Mouse (Mus musculus) stomach, postnatal 0 days (tissue): ENCODE results near the gene Eif6. TPM values are rescaled to one million over a fixed set of nuclear protein-coding genes. Genes with fewer than 3 reads are reported as not detected.

ENCODE experiments used
- ATAC-seq: fragments of 200-750 bp; cut with Nextera tagmentation; 2 replicates; pipeline ENCODE4 v1.8.0; 2017; ENCODE audit not compliant: low FRiP score, low TSS enrichment
- DNase-seq: peaks from one replicate; pipeline ENCODE4 v3.0.0-alpha.2; 2016; ENCODE audit warnings: low spot score
- H3K27ac ChIP-seq: fragments of 300-500 bp; sonication (generic); replicated peaks from 2 replicates; pipeline ENCODE4 v1.5.1; 2014; ENCODE audit warnings: mild to moderate bottlenecking, control low read depth
- H3K27me3 ChIP-seq: fragments of 300-500 bp; sonication (generic); 2 replicates; pipeline ENCODE4 v1.6.1; 2014; ENCODE audit warnings: low read length; ENCODE audit not compliant: control insufficient read depth, insufficient read depth
- H3K36me3 ChIP-seq: fragments of 300-500 bp; sonication (generic); 2 replicates; pipeline ENCODE4 v1.6.1; 2014; ENCODE audit warnings: low read length, mixed read lengths; ENCODE audit not compliant: control insufficient read depth, insufficient read depth
- H3K4me1 ChIP-seq: fragments of 300-500 bp; sonication (generic); replicated peaks from 2 replicates; pipeline ENCODE4 v1.6.1; 2014; ENCODE audit warnings: antibody characterized with exemption; ENCODE audit not compliant: control insufficient read depth, insufficient read depth
- H3K4me2 ChIP-seq: fragments of 300-500 bp; sonication (generic); replicated peaks from 2 replicates; pipeline ENCODE4 v1.6.1; 2014; ENCODE audit warnings: low read depth, mild to moderate bottlenecking, control low read depth, moderate library complexity
- H3K4me3 ChIP-seq: fragments of 300-500 bp; sonication (generic); 2 replicates; pipeline ENCODE4 v1.5.1; 2014; ENCODE audit warnings: low read depth, low read length, control low read depth
- H3K9ac ChIP-seq: fragments of 300-500 bp; sonication (generic); 2 replicates; pipeline ENCODE4 v1.6.1; 2014; ENCODE audit warnings: mild to moderate bottlenecking, low read length, control low read depth, mixed read lengths
- H3K9me3 ChIP-seq: fragments of 300-500 bp; sonication (generic); 2 replicates; pipeline ENCODE4 v1.6.1; 2016; ENCODE audit warnings: low read length; ENCODE audit not compliant: control insufficient read depth
- CTCF ChIP-seq: IDR thresholded peaks from 2 replicates; pipeline ENCODE4 v1.5.1; 2016; ENCODE audit warnings: antibody characterized with exemption, low read depth, mild to moderate bottlenecking, moderate library complexity
- EP300 ChIP-seq: optimal IDR thresholded peaks from 2 replicates; pipeline ENCODE3; 2016; ENCODE audit warnings: antibody characterized with exemption
- WGBS: fragments of 180-500 bp; shearing (Covaris S2); extraction: QIAGEN DNeasy Blood & Tissue Kit; methylation state at CpG from one replicate; pipeline ENCODE4 v1.1.7; 2014; 5-methylcytosine and 5-hydroxymethylcytosine counted together
- polyA plus RNA-seq: library from polyadenylated mRNA; unstranded; fragments of >200 nt; fragmentation: Nextera tagmentation; extraction: Ambion mirVana; gene quantifications from 2 replicates; pipeline ENCODE4 v1.2.1, GENCODE M21; 2015

The Eif6 gene
- polyA plus RNA-seq, 1 experiment from 2014 or later: 310 TPM

DNA sequence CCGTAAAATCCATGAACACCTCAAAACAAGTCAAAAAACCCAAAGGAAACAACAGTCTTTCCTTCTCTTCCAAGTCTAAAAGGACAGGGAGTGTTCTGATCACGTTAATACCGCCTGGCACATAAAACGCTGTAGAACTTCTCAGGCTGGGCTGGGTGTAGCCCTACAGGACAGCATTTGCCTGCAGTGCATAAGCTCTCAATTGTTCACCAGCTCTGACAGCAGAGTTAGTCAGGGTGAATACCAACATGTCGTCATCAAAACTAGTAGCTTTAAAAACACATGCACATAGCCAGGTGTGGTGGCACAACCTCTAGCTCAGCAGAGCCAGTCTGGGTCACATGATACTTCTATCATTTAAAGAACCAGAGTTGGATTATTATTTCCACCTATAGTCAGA is 5.9 kb downstream of the Eif6 start:
- Histone ChIP-seq H3K27me3 (no peaks in the 10 kb centered on the region), H3K27ac (peak overlapping the region; percentile 96), H3K4me3 (no peak overlapping the region), H3K4me2 (no peak overlapping the region), H3K4me1 (peaks cover 7% of the 10 kb centered on the region; the same call in 1 of the 2 replicates), H3K36me3 (peaks cover 11% of the 10 kb centered on the region), H3K9ac (no peak overlapping the region), H3K9me3 (no peaks in the 10 kb centered on the region)
- no peak for TF ChIP-seq EP300
- TF ChIP-seq CTCF: no peak
- WGBS: 63% methylated on average over 5 of the region's 5 CpGs
- DNase-seq: peak; percentile 37
- peak; percentile 18 for ATAC-seq

DNA sequence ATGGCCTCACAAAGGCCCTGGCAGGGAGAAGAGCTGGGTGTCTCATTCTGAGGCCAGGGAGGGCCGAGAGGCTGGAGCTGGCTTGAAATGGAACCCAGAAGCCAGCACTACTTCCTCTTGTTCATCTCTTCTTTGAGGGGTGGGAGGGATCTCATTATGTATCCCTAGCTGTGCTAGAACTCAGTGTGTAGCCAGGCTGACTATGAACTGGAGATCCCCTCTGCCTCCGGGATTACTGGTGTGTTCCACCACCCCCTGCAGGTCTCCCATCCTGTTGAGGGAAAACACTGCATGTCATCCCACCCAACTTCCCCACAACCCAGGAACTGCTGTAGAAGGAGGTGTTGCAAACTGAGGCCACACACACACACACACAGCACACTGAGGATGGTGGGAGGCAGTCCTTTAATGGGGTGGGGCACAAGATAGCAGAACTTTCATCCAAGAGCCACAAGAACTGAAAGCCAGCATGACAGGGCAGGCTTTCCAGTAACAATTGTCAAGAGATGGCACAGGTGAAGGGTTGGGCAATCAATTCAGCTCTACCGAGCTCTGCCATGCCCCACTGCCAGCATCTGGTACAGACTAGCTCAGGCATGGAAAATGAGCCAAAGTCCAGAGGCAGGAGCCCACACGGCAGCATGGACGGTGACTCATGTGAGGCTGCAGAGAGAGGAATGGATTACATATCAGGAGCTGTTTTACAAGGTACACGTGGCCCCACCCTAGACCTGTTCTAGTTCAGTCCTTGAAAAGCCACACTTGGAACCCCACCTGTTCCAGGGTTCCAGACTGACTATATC is 7.1 kb downstream of the Eif6 start:
- Histone ChIP-seq H3K4me2 (peak overlapping the region; percentile 91), H3K27ac (peak overlapping the region; percentile 96), H3K36me3 (peaks cover 11% of the 10 kb centered on the region), H3K4me1 (peaks cover 7% of the 10 kb centered on the region; the same call in 1 of the 2 replicates), H3K9ac (peak overlapping the region; percentile 92), H3K4me3 (peak overlapping the region; percentile 82; the same call in 1 of the 2 replicates), H3K9me3 (no peaks in the 10 kb centered on the region), H3K27me3 (no peaks in the 10 kb centered on the region)
- DNase-seq (peak; percentile 86), ATAC-seq (peak; percentile 85)
- 38% methylated on average over 6 of the region's 6 CpGs for WGBS
- TF ChIP-seq CTCF (no peak), EP300 (no peak)

DNA sequence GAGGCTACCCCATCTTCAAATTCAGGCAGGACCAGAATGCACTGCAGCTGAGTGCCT is 7.5 kb downstream of the Eif6 start, which contains the start of gene BC029722:
TSS of gene BC029722 (minus strand) at position 35 of the 57 bp plus-strand sequence.
- peak within 1 kb of the TSS; percentile 96 for H3K27ac ChIP-seq
- H3K4me2 ChIP-seq: peak within 1 kb of the TSS; percentile 91
- H3K9ac ChIP-seq: peak within 1 kb of the TSS; percentile 92
- H3K4me3 ChIP-seq: peak within 1 kb of the TSS; percentile 82
- H3K27me3 ChIP-seq: no peaks in the 10 kb centered on the region
- peaks cover 7% of the 10 kb centered on the region; the same call in 1 of the 2 replicates for H3K4me1 ChIP-seq
- DNase-seq: no peak
- no peaks in the 10 kb centered on the region for H3K9me3 ChIP-seq
- TF ChIP-seq EP300 (no peak), CTCF (no peak)
- ATAC-seq: no peak
- H3K36me3 ChIP-seq: peaks cover 11% of the 10 kb centered on the region

DNA sequence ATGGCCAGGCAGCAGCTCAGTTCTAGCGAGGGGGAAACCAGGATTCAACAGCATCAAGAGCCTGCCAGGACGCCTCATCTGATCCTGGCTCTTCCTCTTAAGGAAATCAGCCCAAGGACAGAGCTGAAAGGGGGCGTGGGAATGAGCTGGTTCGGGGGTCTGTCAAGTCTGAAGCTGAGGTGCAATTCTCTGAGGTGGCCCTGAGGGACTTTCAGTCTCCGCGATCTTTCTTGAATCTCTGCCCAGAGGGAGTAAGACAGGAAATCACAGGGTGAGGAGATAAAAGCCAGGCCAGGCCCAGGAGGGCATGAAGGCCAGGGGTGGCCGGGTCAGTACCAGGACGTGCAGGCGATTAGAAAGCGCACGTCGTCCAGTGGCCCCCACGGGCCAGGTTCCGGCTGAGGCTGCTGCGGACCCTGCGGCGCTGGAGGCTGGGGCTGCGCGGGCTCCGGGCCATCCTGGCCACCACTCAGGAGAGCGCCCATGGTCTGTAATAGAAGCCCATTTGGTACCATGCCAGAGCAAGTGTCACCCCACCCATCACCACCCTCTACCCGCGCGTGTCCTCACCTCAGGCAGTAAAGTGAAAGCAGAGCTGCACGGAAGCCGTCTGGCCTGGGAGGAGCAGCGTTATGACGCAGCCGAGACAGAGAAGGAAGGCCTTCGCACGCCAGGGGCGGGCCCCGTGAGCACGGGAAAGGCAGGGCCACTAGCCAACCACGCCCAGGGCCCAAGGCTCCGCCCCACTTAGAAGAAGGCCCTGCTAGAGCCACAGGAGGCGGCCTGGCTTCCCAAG is 7.9 kb downstream of the Eif6 start:
- ATAC-seq (peak; percentile 88), DNase-seq (peak; percentile 98)
- peak overlapping the region; percentile 82 for H3K4me3 ChIP-seq
- peak overlapping the region; percentile 96 for H3K27ac ChIP-seq
- 1% methylated on average over 37 of the region's 37 CpGs for WGBS
- TF ChIP-seq EP300 (no peak), CTCF (no peak)
- H3K9me3 ChIP-seq: no peaks in the 10 kb centered on the region
- no peaks in the 10 kb centered on the region for H3K27me3 ChIP-seq
- H3K36me3 ChIP-seq: peaks cover 11% of the 10 kb centered on the region
- peak overlapping the region; percentile 91 for H3K4me2 ChIP-seq
- peaks cover 7% of the 10 kb centered on the region; the same call in 1 of the 2 replicates for H3K4me1 ChIP-seq
- peak overlapping the region; percentile 92 for H3K9ac ChIP-seq

DNA sequence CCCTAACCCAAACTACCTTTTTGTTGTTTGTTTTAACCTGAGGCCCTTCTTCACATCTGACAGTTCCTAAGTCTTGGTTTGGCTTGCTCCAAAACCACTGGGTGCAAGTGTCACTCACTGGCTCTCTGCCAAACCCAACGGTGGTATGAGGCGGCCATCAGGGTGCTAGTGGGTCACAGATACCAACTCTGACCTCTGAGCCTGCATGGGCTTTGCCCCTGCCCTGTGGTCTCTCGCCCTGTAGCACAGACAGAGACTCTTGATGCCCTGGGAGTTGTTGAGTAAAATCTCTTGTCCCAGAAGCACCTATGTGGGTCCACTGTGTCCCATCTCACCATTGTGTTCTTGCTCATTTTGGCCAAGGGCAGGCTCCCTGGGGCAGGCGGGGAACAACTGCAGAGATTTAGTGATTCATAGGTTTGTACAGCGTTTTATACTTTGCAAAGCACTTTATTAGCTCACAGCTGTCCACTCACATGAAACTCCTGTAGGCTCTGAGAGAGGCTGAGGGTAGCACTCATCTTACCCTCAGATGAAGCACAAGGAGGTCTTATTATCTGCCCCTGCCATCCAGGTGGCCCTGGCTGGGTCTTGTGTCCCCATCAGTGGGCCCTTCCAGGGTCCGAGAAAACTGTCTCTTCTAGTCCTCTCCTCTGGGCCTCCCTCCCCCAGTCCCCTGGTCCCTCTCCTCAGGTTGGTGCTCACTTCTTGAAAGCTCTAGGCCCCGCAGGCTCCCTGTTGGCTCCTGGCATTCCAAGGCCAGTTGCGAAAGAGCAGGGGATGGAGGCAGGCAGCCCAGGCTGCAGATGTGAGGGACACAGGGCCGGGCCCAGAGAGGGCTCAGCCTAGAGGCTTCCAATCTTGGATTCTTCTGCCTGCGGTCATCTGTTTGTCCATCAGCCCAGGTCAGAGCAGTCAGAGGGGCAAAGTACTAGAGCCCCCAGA is 9.2 kb downstream of the Eif6 start:
- H3K36me3 ChIP-seq: peaks cover 7% of the 10 kb centered on the region
- WGBS: 68% methylated on average over 10 of the region's 10 CpGs
- DNase-seq (no peak), ATAC-seq (no peak)
- no peaks in the 10 kb centered on the region for H3K27me3 ChIP-seq
- peak overlapping the region; percentile 91 for H3K4me2 ChIP-seq
- H3K27ac ChIP-seq: 0 out of 2 replicates have a peak overlapping the region, but pooled peaks have one; percentile 13
- peak overlapping the region; percentile 82; the same call in 1 of the 2 replicates for H3K4me3 ChIP-seq
- peaks cover 7% of the 10 kb centered on the region; the same call in 1 of the 2 replicates for H3K4me1 ChIP-seq
- H3K9me3 ChIP-seq: no peaks in the 10 kb centered on the region
- H3K9ac ChIP-seq: peak overlapping the region; percentile 92
- no peak for TF ChIP-seq CTCF
- no peak for TF ChIP-seq EP300
